Mouse (Mus musculus): ENCODE data around the gene Gm42372.

Gm42372 gene

GRCm38 (mm10) chr7:17003230-17003960 is 20.5 kb downstream of the Gm42372 start:
- DNase-seq (ENCODE audit: low read depth, low spot score), result no peak

- no peak for DNase-seq (ENCODE audit: low read depth, low spot score)
These were observed 21.8 kb downstream of the Gm42372 start for GRCm38 (mm10) chr7:17004716-17005115.

GRCm38 (mm10) chr7:17007300-17007699 is 24.4 kb downstream of the Gm42372 start:
- peak; percentile 72 for DNase-seq (ENCODE audit: low read depth, low spot score)

DNA sequence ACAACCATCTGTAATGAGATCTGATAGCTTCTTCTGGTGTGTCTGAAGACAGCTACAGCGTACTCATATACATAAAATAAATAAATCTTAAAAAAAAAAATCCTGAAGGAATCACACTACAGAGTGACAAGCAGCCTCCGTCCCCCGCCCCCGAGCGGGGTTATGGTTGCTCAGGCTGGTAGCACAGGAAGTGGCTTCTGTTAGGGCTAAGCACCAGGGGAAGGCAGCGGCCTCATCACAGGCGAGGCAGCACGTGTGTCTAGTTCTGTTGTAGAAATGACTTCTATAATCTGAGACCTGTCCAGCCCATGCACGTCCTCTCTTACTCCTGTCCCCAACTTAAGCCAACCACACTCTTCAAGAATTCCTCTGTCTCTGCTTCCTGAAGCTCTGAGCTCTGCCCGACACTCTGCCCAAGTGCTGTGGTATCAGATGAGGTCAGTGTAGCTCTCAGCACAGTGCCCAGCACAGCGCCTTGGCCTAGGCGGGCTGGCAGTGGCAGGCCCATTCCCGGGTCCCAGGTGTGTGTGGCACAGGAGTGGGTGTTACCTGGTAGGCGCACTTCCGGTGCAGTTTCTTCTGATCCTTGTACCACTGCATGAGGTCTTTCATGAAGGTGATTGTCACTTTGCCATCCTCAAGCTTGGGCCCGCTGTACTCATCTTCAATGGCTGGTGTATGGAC is 26.6 kb downstream of the Gm42372 start:
- peak; percentile 69 for DNase-seq (ENCODE audit: low read depth, low spot score)

GRCm38 (mm10) chr7:17010010-17010347 is 27.1 kb downstream of the Gm42372 start:
- DNase-seq (ENCODE audit: low read depth, low spot score), result no peak

DNA sequence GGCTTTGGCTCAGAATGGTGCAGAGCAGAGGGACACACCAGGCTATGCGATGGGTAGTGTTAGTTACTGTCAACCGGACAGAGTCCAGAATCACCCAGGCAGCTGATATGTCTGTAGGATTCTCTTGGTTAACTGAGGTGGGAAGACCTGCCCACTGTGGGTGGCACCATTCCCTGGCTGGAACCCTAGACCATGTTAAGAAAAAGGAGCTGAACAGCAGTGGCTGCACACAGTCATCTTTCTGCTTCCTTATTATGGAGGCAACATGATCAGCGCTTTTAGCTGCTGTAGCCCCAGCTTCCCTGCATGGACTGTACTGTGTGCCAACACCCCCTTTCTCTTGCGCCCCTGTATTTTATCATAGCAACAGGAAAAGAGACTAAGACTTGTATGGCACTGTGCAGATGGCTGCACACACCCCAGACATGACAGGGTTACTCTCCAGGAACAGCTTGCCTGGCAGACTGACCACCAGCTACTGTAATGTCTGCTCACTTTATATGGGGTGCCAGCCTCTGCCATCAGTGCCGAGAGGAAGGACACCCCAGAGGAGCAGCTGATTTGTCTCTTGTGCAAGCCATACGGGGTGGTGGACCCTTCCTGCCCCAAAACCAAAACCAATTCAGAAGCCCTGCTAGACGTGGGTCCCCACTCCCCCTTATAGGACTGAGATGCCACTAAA is 29.2 kb downstream of the Gm42372 start:
- no peak for DNase-seq (ENCODE audit: low read depth, low spot score)

- no peak for DNase-seq (ENCODE audit: low read depth, low spot score)
These were observed 32.5 kb downstream of the Gm42372 start for GRCm38 (mm10) chr7:17015381-17015780.

DNA sequence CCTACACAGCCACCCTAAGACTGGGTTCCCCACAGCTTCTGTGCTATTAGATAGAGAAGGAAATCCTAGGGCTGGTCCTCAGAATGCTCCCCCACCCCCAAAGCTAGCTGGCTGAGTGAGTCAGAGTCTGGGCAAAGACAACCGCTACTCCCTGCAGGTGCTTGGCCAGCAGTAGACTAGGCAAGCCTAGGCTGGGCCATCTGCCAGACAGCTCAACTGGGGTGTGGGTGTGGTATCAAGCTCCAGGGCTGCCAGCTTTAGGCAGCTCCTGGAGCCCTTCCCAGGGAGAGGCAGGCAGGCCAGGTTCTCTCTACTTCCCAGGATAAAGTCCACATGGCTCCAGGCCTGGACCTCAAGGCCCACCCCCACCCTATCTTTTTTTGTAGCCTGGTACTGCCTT is 34.1 kb downstream of the Gm42372 start:
- no peak for DNase-seq (ENCODE audit: low read depth, low spot score)

DNA sequence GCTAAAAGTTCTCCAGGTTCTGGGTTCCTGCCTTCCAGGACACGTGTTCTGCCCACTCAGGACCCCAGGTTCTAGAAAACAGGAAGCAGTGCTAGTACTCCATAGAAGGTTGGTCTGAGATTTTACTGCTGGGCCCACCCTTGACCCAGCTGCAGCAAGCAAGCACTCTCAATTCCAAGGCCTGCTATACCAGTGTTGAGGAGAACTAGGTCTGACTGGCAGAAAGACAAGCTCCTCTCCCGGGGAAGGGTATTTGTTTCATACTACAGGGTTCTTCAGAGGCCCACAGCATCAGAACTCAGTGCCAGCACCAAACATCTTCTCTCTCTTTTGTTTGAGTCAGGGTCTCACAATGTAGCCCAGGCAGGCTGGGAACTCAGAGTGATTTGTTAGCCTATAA is 35.0 kb downstream of the Gm42372 start:
- no peak for DNase-seq (ENCODE audit: low read depth, low spot score)

DNA sequence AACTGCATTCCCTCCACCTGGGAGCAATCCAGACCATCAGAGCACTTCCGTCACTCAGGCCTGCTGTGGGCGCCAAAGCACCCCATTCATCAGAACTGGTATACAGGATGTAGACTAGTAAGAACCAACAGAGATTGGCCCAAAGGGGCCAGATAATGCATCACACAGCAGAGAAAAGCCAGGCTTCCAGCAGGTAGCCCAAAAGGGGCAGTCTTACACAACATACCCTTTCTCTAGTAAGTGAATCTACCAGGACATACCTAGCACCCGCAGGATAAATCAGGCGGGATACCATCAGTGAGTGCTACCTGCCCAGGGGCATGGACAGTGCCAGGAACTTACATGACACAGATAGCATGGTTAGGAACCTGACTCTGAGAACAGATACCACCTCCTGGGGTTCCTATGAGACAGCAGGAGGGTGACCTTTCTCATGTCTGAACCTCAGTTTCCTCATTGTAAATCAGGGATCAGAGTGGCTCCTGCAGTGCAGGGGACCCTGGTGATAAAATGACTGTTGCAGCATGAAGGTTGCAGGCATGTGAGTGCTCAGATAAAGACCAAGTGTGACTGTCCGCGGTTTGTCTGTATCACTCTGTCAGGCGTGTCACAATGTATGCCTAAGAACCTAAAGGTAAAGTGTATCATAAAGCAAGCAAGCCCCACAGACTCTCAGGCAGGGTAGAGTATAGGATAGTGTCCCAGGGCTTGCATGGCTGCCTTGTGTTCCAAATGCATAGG is 36.7 kb downstream of the Gm42372 start:
- no peak for DNase-seq (ENCODE audit: low read depth, low spot score)

GRCm38 (mm10) chr7:17022176-17022575 is 39.3 kb downstream of the Gm42372 start:
- DNase-seq (ENCODE audit: low read depth, low spot score), result no peak

- no peak for DNase-seq (ENCODE audit: low read depth, low spot score)
These were observed 40.8 kb downstream of the Gm42372 start for GRCm38 (mm10) chr7:17023701-17024100.

DNA sequence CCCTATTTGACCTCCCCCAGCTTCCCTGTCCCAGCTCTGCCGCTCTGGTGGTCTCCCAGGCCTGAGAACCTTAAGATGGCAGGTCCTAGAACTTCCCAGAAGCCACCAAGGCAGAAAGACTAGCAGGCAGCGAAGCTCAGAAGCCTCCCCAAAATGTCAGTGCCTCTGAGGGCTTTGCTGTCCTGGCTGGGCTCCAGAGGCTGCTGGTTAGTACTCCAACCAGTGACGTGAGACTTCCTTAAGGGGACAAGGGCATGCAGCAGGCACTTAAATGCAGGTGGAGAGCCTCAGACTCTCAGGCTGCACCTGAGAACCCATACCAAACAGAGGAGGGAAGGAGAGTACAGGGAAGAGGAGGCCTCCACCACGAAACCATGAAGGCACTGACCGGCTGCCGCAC is 41.3 kb downstream of the Gm42372 start:
- no peak for DNase-seq (ENCODE audit: low read depth, low spot score)

DNA sequence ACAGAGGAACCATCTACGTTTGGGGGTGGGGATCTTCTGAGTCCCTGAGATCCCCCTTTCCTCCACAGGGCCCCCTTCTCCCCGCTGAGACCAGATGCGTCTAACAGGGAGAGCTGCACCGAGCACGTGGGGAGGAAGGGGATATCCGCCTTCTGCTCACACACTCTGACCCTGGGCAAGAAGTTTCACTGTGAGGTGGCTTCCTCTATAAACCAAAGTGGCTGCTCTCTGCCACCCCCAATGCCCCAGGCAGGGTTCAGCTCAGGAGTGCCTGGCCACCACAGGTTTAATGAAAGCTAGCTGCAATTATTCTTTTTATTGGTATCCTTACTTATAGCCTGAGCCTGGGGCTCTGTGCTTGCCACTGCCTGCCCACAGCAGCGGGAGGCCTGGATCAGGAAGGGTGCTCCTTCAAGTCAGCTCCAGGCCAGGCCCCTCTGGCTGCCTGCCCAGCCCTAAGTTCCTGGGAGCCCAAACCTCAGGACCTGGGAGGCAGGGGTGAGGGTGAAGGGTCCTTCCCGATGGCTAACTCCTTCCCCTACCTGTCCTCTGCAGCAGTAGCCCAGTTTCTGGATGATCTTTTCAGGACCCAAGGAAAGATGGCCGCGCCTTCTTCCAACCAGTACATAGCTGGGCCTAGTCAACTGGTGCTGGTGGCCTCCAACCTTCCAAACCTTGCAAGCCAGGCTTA is 42.1 kb downstream of the Gm42372 start:
- DNase-seq (ENCODE audit: low read depth, low spot score), result peak; percentile 61

DNA sequence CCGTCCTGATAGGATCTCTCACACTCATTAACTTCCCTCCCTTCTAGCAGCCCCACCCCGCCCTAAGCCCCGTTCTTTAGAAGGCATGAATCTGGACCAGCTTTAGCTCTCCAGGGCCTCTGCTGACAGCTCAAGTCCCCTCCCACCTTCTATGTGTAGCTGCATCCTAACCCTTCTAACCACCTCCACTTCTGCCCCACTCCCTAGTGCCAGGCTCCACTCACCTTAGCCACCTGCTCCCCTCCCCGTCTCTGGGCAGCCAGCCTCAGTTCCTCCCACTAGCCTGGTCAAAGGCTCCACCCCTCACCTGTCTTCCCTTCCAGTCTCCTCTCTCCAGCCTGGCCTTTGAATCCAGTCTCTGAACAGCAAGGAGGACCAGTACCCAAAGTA is 42.6 kb downstream of the Gm42372 start:
- peak; percentile 16 for DNase-seq (ENCODE audit: low read depth, low spot score)

GRCm38 (mm10) chr7:17025896-17026622 is 43.2 kb downstream of the Gm42372 start:
- DNase-seq (ENCODE audit: low read depth, low spot score), result no peak

DNA sequence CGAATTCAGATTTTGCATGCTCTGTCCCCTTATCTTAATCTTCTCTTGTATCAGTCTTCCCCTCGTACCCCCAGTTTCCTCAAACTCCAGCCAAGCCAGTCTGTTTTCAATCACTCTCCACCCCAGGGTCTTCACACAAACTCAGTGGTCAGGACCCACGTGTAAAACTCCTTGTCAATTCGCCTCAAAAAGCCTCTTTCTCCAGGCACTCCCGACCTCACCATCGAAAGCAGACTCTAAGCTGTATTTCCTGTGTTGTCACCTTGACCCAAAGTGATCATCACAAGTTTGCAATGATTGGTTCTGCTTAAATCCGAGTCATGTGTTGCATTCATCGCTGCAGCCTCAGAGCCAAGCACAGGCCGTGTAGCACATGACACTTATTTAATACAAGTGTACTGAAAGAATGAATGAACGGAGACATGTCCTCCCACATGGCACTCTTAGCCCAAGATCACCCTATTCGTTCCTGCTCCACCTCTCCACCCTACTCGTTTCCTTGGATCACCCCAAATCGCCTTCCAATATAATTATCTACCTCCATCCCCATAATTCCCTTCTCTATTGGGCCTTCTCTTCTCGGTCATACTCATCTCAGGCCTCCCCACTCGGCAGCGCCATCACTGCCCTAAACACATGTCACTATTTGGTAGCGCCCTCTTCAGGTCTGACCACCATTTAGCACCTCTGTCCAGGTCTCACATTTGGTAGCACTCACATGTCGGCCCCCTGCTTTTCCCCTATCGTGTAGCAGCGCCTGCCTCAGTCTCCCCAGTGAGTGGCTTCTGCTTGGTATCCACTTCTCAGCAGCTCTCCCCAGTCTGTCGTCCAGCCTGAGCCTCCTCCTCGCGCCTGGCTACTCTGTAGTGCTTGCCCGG is 44.1 kb downstream of the Gm42372 start:
- peak; percentile 75 for DNase-seq (ENCODE audit: low read depth, low spot score)

DNA sequence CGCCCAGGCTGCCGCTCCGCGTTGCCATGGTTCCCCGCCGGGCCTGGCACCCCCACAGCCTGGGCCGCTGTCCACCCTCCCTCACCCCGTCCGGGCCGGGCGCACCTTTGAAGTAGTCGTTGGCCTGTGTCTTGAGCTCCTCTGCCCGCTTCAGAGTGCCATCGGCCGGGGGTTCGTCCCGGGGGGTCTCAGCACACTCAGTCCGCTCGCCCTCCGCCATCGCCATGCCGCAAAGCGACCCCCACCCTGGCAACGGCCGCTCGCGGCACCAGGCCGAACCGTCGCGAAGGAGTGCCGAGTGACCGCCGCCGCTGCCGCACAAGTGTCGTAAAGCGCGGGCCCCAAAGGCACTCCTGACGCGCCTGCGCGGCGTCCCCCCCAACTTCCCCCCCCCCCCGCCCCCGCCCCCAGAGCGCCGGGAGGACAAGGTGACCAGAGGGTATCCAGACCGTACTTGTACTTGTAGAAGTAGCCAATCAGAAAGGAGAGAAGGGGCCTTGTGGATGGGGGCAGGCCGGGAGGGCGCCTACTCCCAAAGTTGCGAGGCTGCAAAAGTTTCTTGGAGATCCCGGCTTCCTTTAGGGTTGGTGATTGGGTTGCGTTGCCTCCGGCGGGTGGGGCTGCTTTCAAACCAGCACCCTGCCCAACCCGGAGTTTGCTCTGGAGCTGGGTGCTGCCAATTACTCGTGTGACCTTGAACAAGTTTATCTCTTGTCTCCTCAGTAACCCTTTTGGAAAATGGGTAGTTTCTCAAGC is 44.9 kb downstream of the Gm42372 start, which contains the start of gene Ppp5c:
Gene Ppp5c, minus strand, starts transcription at position 337 of the 756 bp plus-strand sequence.
- peak; percentile 84 for DNase-seq (ENCODE audit: low read depth, low spot score)

GRCm38 (mm10) chr7:17028923-17029322 is 46.0 kb downstream of the Gm42372 start:
- no peak for DNase-seq (ENCODE audit: low read depth, low spot score)

All from CD4-positive, CD25-positive, alpha-beta regulatory T cell, adult 2 months (primary cell).